Mouse (Mus musculus): ENCODE results near the gene Loxl1. TPM values are rescaled to one million over a fixed set of nuclear protein-coding genes. Genes with fewer than 3 reads are reported as not detected.
"Not testable (repeated sequence)": the region's sequence is repeated elsewhere in the genome, so short reads cannot be mapped to it uniquely, and the experiment has no call there.

The Loxl1 gene
- total RNA-seq, 2 experiments from 2014 or later = 13.9 to 14.3 TPM

DNA sequence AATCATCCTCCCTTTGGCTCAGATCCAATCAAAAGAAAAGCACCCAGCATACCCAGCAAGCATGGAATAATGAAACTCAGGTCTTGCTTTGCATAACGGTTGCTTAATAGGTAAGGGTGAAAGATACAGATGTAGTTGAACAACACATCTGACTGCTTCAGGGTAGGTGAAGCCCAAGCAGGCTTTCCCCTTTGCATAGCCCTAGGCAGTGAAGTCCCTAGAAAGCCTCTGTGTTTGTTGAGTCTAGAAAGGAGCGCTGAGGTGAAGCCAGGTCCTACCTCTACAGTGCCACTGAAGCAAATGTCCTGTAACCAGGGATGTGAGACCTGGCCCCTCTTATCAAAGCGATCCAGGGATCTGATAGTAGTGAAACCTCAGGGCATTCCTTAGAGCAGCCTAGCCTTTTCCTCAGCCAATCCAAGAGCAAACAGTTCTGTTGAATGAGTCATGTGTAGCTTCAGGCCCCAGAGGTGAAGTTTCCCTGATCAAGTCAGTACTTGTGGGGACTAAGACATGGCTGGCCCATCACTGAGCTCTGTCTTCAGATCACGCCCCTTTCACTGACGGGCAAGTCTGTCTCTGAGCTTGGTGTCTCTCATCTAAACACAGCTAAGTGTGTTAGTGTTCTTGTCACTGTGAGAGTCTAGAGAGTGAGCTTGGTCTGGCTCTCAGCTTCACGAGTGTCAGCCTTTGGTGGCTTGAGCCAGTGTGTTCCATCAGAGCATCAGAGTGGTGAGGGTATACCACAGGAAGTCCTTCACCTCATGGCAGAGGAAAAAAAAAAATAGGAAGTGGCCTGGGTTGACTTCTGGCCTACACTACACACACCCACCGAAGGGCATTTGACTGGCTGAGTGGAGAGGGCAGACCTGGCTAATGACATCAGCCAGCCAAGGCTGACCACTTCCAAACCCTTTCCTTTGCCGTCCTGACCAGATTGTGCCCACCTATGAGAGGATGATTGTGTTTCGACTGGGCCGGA is 57.0 kb downstream of the Loxl1 start:
- no peak for DNase-seq
- intact Hi-C loops (cut with DNase I) = no loop called here

DNA sequence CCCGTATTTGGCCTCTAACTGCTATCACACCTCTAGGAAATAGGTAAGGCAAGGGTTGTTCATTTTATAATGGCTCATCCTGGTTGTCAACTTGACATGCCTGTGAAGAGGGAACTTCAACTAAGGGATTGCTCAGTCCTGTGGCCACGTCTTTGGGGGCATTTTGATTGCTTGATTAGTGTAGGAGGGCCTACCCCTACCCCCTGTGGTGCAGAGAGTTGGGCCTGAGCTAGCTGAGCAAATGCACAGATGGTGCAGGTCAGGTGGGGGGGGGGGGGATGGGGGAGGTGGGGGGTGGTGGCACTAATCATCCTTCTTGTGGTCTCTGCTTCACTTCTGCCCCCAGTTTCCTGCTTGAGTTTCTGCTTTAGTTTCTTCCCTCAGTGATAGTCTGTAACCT is 57.9 kb downstream of the Loxl1 start:
- intact Hi-C loops (cut with DNase I) = no loop called here
- DNase-seq = no peak

GRCm38 (mm10) chr9:58253805-58254122 is 59.2 kb downstream of the Loxl1 start:
- intact Hi-C loops (cut with DNase I); DNase-seq: not testable (repeated sequence)

GRCm38 (mm10) chr9:58253033-58253804 is 59.8 kb downstream of the Loxl1 start, which contains the start of gene Stoml1:
Gene Stoml1 (plus strand): TSS chr9:58253164.
- intact Hi-C loops (cut with DNase I) = no loop called here
- peak; percentile 93 for DNase-seq

DNA sequence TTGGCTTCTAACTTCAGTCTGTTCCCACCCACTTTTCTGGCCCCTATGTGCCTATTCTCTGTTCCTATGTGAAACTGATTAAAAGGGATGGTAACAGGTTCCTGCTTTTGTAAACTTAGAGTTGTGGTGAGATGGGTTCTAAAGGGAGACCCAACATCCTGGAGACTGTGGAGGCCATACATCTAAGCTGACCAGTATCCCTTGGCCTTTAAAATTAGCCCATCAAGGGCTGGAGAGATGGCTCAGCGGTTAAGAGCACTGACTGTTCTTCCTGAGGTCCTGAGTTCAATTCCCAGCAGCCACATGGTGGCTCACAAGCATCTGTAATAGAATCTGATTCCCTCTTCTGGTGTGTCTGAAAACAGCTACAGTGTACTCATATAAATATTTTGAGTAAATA is 62.3 kb downstream of the Loxl1 start:
- DNase-seq; intact Hi-C loops (cut with DNase I): not testable (repeated sequence)

- intact Hi-C loops (cut with DNase I) = no loop called here
- DNase-seq = no peak
Observed at GRCm38 (mm10) chr9:58250322-58250721, 62.7 kb downstream of the Loxl1 start.

DNA sequence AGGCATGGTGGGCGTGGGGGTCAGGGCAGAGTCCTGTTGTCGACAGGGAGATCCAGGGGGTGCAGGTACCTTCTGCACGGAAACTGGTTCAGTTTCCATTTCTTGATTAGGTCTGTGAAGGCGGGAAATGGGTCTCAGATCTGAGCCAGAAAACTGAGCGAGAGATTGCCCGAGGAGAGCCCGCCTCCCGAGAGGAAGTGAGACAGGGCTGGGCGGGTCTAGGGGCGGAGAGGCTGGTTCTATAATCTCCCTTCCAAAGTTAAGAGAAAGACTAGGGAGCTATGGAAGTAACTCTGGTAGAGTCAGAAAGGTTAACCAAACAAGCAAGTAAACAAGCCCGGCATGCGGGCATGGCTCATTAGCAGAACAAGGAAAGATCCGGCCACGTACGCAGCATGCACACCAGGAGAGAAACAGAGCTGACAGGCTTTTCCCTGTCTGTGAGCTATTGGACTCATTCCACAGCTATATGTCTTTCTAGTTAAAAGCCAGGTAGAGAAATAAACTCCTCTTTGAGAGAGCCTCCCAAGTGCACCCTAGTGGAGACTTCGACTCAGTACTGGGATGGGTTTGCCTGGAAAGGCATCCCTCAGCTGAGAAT is 63.3 kb downstream of the Loxl1 start, which contains the start of gene Pml:
Gene Pml (minus strand): TSS at position 195 of the 601 bp plus-strand sequence.
- intact Hi-C loops (cut with DNase I) = no loop called here
- DNase-seq = peak; percentile 61 to 74

DNA sequence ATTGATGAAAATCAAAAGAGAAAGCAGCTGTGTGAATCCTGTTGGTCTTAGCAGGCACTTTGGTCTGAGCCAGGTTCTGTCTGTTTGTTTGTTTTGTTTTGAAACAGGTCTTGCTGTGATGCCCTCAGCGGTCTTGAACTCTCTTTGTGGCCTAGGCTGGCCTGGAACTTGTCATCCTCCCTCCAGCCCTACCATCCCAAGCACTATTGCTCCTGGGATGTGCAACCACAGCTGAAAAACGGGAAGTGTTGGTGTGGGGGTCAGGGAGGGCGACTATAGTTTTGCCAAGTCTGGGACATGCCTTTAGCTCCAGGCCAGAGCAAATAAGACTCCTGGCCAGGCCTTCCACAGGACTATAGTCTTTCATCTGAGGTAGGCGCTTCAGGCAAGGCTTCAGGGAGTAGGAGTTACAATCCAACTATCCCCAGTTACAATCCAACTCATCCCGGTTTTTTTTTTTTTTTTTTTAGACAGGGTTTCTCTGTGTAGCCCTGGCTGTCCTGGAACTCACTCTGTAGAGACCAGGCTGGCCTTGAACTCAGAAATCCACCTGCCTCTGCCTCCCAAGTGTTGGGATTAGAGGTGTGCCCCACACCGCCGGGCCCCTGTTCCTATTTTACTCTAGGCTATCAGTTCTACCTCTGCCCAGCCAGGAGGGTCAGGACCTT is 64.1 kb downstream of the Loxl1 start:
- intact Hi-C loops (cut with DNase I) = no loop called here
- DNase-seq = no peak

DNA sequence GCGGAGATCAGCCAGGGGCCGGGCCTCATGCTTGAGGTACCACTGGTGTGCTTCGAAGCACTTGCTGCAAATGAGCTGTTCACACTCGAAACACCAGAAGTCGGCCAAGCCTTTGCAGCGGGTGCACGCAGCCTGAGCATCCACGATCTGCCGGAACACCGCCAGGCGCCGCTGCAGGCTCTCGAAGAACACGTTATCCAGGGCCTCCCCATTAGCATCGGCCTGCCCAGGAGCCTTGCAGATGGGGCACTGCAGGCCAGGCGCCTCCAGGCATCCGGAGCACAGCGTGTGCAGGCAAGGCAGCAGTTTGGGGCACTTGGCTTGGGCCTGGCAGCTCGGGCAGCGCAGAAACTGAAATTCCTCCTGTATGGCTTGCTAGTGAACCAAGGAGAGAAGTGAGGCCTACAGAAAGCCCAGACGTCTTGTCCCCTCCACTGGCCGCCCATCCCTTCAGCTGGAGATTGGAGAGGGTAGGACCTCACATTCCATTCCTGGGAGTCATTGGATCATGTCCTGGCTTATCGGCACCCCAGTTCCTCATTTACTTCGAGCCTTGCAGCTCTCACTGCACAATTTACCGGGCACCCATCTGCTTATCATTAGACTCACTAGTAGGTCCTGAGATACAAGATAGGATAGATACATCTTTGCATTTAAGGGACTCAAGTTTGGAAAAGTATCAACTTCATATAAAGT is 65.8 kb downstream of the Loxl1 start:
- DNase-seq = peak; percentile 72 to 77
- intact Hi-C loops (cut with DNase I) = no loop called here

DNA sequence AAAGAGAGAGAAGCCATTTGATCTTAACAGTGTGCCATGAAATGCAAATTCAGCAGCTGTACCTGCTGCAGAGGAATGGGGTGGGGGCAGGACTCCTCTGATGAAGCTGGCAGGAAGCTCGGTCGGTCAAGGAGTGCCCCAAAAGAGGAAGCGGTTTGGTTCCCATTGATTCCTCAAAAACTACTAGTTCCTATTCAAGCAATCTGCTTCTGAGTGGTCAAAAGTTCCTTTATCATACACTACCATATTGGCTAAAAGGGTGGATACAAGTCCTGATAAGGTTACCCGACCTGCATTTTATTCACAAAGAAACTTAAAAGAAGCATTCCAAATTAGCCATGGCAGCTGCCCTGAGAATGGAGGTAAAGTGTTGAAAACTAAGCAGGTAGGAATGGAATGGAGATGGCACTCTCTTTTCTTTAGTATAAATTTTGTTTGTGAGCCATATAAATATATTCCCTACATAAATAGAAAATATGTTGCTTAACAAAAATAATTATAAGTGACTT is 66.8 kb downstream of the Loxl1 start:
- no peak for DNase-seq
- intact Hi-C loops (cut with DNase I) = no loop called here

DNA sequence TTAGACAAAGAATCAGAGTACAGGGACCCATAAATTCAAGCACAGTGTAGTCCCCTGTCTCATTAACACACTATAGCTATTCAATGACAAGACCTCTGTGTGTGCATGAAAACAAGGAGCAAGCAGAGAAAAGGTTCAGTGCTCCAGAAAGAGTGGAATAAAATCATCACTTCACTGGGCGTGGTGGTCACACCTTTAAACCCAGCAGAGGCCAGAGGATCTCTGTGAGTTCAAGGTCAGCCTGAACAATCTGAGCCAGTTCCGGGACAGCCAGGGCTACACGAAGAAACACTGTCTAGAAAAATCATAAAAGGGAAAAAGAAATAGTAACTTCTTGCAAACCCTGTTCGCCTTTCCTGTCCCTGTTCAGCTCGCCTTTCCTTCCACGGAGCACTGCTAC is 69.3 kb downstream of the Loxl1 start:
- intact Hi-C loops (cut with DNase I) = no loop called here
- DNase-seq = no peak

DNA sequence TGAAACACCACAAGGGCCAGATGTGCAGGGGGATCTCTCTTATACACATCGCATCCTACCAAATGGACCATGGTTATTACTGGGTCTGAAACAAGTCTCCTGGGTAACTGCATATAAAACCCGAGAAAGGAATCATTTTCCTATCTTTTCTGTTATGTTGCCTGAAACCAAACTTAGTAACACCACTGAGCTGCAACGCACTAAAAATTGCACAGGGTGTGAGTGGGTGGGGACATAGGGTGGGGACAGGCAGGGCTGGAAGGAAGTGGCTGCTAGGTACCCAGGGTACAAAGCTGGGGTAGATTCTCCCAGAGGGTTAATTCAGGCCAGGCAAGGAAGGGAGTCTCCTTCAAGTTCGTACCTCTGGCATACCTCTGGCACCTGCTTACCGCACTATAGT is 70.3 kb downstream of the Loxl1 start:
- no peak for DNase-seq
- intact Hi-C loops (cut with DNase I) = no loop called here

- intact Hi-C loops (cut with DNase I) = no loop called here
- no peak for DNase-seq
Observed at GRCm38 (mm10) chr9:58241780-58242485, 71.1 kb downstream of the Loxl1 start.

Other genes with a start within 250 kb of the Loxl1 start
- gene Stra6, start 249.4 kb downstream of the Loxl1 start, total RNA-seq (2021) = under 1 TPM; 0.18 to 0.69 TPM
- not detected for gene Ccdc33, start 194.4 kb downstream of the Loxl1 start, total RNA-seq (2021)
- gene Islr, start 108.9 kb downstream of the Loxl1 start, total RNA-seq (2021) = 10 to 100 TPM; 20.5 to 24.0 TPM
- gene Islr2, start 108.9 kb downstream of the Loxl1 start, total RNA-seq (2021) = 1 to 10 TPM; 2.6 to 4.7 TPM
- gene Pml, start 63.4 kb downstream of the Loxl1 start, total RNA-seq (2021) = 1 to 10 TPM; 4.0 to 4.3 TPM
- gene Stoml1, start 60.0 kb downstream of the Loxl1 start, total RNA-seq (2021) = 1 to 10 TPM; 5.5 to 7.5 TPM
- not detected for gene Tbc1d21, start 57.3 kb upstream of the Loxl1 start, total RNA-seq (2021)
- 10 to 100 TPM; 13.7 to 15.6 TPM for gene Insyn1, start 175.4 kb upstream of the Loxl1 start, total RNA-seq (2021)
- 1 to 10 TPM; 8.8 to 9.9 TPM for gene Cd276, start 242.3 kb upstream of the Loxl1 start, total RNA-seq (2021)

Data from gastrocnemius, postnatal 36 days (tissue).